Mouse (Mus musculus) spleen, adult 2 months (tissue): ENCODE results near the gene Dbi.

Experiments used
- CTCF ChIP-seq: fragments of 200-500 bp; IDR thresholded peaks from 2 replicates; pipeline ENCODE4 v1.5.1; 2011; ENCODE audit warnings: mild to moderate bottlenecking, inconsistent platforms; ENCODE audit not compliant: insufficient read depth, insufficient read length, insufficient replicate concordance; ENCODE audit errors: extremely low read depth
- POLR2A ChIP-seq: fragments of 200-500 bp; IDR thresholded peaks from 2 replicates; pipeline ENCODE4 v1.6.1; 2011; ENCODE audit warnings: low read depth, low read length, inconsistent platforms

DNA sequence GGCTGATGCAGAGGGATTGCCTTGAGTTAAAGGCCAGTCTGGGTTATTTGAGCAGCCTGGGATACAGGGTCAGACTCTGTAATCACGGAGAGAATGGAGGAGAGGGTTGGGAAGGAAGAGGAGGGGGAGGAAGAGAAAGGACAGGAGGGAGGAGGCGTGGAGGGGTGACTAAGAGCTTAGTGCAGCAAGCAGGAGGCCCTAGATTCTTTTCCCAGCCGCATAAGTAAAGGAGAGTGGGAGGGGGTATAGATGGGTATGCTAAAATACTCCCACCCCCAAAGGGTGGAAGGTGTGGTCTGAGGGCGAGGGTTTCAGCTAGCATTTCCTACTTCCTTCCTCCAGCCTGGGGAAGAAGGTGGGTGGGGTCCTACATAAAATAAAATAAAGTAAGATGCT lies 46.6 kb downstream of the Dbi start:
- no peak for TF ChIP-seq POLR2A
- no peak for TF ChIP-seq CTCF
